Mouse (Mus musculus): ENCODE measurements around the gene Prps1l3. TPM values are rescaled to one million over a fixed set of nuclear protein-coding genes. Genes with fewer than 3 reads are reported as not detected.

Prps1l3 gene
- polyA plus RNA-seq (2014; fragmentation: Nextera tagmentation; extraction: Ambion mirVana), result 69.9 and 70.3 TPM in 2 replicates

DNA sequence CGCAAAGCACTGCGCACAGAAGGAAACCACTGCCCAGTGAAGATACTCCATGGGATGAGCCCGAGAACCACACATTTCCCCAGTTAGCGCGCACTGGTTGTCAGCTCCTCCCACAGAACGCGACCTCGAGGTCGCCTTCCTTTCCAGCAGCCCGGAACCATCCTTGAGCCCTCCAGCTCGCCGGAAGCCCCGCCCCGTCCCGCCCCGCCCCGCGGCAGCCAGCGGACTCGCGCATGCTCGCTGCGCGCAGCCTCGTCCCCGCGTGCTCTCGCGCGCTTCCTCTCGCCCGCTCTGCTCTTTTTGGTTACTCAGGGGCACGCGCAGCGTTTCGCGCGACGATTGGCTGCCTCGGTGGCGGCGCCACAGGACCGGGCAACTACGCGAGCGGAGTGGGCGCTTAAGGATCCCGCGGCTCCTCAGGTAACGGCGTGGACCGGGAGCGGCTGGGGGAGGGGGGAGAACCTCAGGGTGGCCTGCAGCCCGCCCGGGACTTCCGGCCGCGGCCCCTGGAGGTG lies at the start of gene Prps1l3, which contains the start of gene Mipol1:
TSS of gene Prps1l3 (plus strand) at position 221 of the 515 bp plus-strand sequence.
TSS of gene Mipol1 (plus strand) at position 236 of the 515 bp plus-strand sequence.
- peak within 1 kb of the TSS; percentile 48 for H3K4me2 ChIP-seq (replicated peaks; ENCODE audit: low read depth, low read length)
- WGBS, result under 1% methylated on average over 44 of the region's 58 CpGs
- peak within 1 kb of the TSS; percentile 65 for H3K4me3 ChIP-seq (ENCODE audit: low read depth, low read length)
- peak; percentile 97 for ATAC-seq (ENCODE audit: low FRiP score)
- DNase-seq (ENCODE audit: low spot score), result peak; percentile 94
- no peaks in the 10 kb centered on the region for H3K9me3 ChIP-seq (ENCODE audit: control insufficient read depth, low read length)
- peaks cover 2% of the 10 kb centered on the region; the same call in 1 of the 2 replicates for H3K4me1 ChIP-seq (replicated peaks; ENCODE audit: control insufficient read depth, insufficient read depth, low read length)
- H3K9ac ChIP-seq (ENCODE audit: low read depth, low read length), result peak within 1 kb of the TSS; percentile 71
- H3K27me3 ChIP-seq (ENCODE audit: control insufficient read depth, insufficient read depth, low read length), result no peaks in the 10 kb centered on the region
- no peaks in the 10 kb centered on the region for H3K36me3 ChIP-seq (ENCODE audit: control insufficient read depth, insufficient read depth, low read length)
- H3K27ac ChIP-seq (ENCODE audit: low read depth, low read length), result peak within 1 kb of the TSS; percentile 78

DNA sequence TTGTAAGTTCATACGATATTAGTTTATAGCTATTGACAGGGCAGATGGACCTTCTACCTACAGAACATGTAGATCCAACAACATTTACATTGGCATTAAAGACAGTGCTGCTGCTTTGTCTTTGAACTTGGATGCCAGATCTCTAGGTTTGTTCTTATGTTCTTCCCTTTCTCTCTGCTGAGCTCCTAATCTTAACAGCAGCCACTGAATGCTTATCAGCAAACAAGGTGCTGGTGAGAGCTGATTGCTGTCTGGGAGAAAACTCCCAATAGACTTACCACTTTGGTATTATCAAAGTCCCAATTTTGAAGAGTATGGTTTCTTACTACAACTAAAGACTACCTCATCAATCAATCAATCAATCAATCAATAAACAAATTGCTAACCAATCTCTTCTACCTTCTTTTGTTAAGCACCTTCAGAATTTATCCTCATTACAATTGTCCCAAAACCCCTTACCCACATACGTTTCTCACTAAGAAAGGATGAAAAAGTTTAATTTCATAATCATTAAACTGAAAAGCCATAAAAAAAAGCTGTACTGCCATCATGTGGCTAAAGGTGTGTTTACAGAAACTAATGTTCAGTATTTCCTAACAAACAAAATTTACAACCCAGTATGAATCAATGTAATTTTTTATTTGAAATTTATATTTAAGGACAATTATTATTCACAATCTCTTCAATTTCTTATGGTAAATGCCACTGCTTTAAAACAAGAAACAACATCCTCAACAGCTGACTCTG lies 45.6 kb upstream of the Prps1l3 start:
- H3K36me3 ChIP-seq (ENCODE audit: control insufficient read depth, insufficient read depth, low read length), result no peaks in the 10 kb centered on the region
- H3K27ac ChIP-seq (ENCODE audit: low read depth, low read length), result no peak overlapping the region
- no peaks in the 10 kb centered on the region for H3K9me3 ChIP-seq (ENCODE audit: control insufficient read depth, low read length)
- H3K27me3 ChIP-seq (ENCODE audit: control insufficient read depth, insufficient read depth, low read length), result no peaks in the 10 kb centered on the region
- no peak for ATAC-seq (ENCODE audit: low FRiP score)
- H3K4me2 ChIP-seq (replicated peaks; ENCODE audit: low read depth, low read length), result no peak overlapping the region
- no peaks in the 10 kb centered on the region for H3K4me1 ChIP-seq (replicated peaks; ENCODE audit: control insufficient read depth, insufficient read depth, low read length)
- no peak overlapping the region for H3K4me3 ChIP-seq (ENCODE audit: low read depth, low read length)
- H3K9ac ChIP-seq (ENCODE audit: low read depth, low read length), result no peak overlapping the region
- WGBS, result 65% methylated on average over 2 of the region's 2 CpGs
- DNase-seq (ENCODE audit: low spot score), result no peak

DNA sequence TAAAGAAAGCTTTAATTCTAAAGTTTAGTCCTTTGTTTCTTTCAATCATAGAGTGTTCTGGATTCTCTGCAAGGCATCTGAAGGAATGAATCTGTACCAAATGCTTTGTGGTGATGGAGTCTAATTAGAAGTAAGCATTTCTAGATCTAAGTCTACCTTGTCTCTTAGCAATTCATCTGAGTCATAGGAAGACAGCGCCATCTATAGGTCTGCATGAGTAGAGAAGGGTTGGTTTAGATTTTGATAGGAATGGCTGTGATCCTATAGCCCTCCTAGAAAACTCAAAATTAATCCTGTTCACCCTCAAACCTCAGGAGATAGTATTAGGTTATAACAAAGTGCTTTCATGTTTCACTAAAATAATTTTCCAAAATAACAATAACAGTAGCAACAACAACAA lies 44.7 kb upstream of the Prps1l3 start:
- H3K9me3 ChIP-seq (ENCODE audit: control insufficient read depth, low read length), result no peaks in the 10 kb centered on the region
- H3K9ac ChIP-seq (ENCODE audit: low read depth, low read length), result no peak overlapping the region
- H3K4me3 ChIP-seq (ENCODE audit: low read depth, low read length), result no peak overlapping the region
- 0% methylated on average over 1 of the region's 1 CpGs for WGBS
- no peak overlapping the region for H3K4me2 ChIP-seq (replicated peaks; ENCODE audit: low read depth, low read length)
- H3K36me3 ChIP-seq (ENCODE audit: control insufficient read depth, insufficient read depth, low read length), result no peaks in the 10 kb centered on the region
- no peak for ATAC-seq (ENCODE audit: low FRiP score)
- H3K4me1 ChIP-seq (replicated peaks; ENCODE audit: control insufficient read depth, insufficient read depth, low read length), result no peaks in the 10 kb centered on the region
- no peaks in the 10 kb centered on the region for H3K27me3 ChIP-seq (ENCODE audit: control insufficient read depth, insufficient read depth, low read length)
- peak; percentile 39 for DNase-seq (ENCODE audit: low spot score)
- H3K27ac ChIP-seq (ENCODE audit: low read depth, low read length), result no peak overlapping the region

- H3K27ac ChIP-seq (ENCODE audit: low read depth, low read length), result no peak overlapping the region
- no peak overlapping the region for H3K4me2 ChIP-seq (replicated peaks; ENCODE audit: low read depth, low read length)
- no peaks in the 10 kb centered on the region for H3K36me3 ChIP-seq (ENCODE audit: control insufficient read depth, insufficient read depth, low read length)
- no peak overlapping the region for H3K4me3 ChIP-seq (ENCODE audit: low read depth, low read length)
- ATAC-seq (ENCODE audit: low FRiP score) (no peak), DNase-seq (ENCODE audit: low spot score) (no peak)
- H3K4me1 ChIP-seq (replicated peaks; ENCODE audit: control insufficient read depth, insufficient read depth, low read length), result no peaks in the 10 kb centered on the region
- no peaks in the 10 kb centered on the region for H3K9me3 ChIP-seq (ENCODE audit: control insufficient read depth, low read length)
- no peaks in the 10 kb centered on the region for H3K27me3 ChIP-seq (ENCODE audit: control insufficient read depth, insufficient read depth, low read length)
- no peak overlapping the region for H3K9ac ChIP-seq (ENCODE audit: low read depth, low read length)
- WGBS, result 76% methylated on average over 2 of the region's 2 CpGs
Measured at GRCm38 (mm10) chr12:57186126-57186525, 44.1 kb upstream of the Prps1l3 start.

GRCm38 (mm10) chr12:57187032-57187431 lies 43.2 kb upstream of the Prps1l3 start:
- WGBS, result 85% methylated on average over 4 of the region's 4 CpGs
- Histone ChIP-seq H3K4me2 (replicated peaks; ENCODE audit: low read depth, low read length) (no peak overlapping the region), H3K27ac (ENCODE audit: low read depth, low read length) (no peak overlapping the region)

GRCm38 (mm10) chr12:57194609-57195008 lies 35.6 kb upstream of the Prps1l3 start:
- Histone ChIP-seq H3K36me3 (ENCODE audit: control insufficient read depth, insufficient read depth, low read length) (no peaks in the 10 kb centered on the region), H3K9ac (ENCODE audit: low read depth, low read length) (no peak overlapping the region), H3K4me1 (replicated peaks; ENCODE audit: control insufficient read depth, insufficient read depth, low read length) (no peaks in the 10 kb centered on the region), H3K9me3 (ENCODE audit: control insufficient read depth, low read length) (no peaks in the 10 kb centered on the region), H3K27me3 (ENCODE audit: control insufficient read depth, insufficient read depth, low read length) (0 out of 2 replicates have a peak, but pooled peaks cover 2% of the 10 kb centered on the region), H3K27ac (ENCODE audit: low read depth, low read length) (no peak overlapping the region), H3K4me3 (ENCODE audit: low read depth, low read length) (no peak overlapping the region), H3K4me2 (replicated peaks; ENCODE audit: low read depth, low read length) (no peak overlapping the region)
- 38% methylated on average over 3 of the region's 3 CpGs for WGBS
- peak; percentile 14 for DNase-seq (ENCODE audit: low spot score)
- ATAC-seq (ENCODE audit: low FRiP score), result no peak

More at GRCm38 (mm10) chr12:57187032-57187431, 43.2 kb upstream of the Prps1l3 start:
- H3K36me3 ChIP-seq (ENCODE audit: control insufficient read depth, insufficient read depth, low read length), result no peaks in the 10 kb centered on the region
- no peaks in the 10 kb centered on the region for H3K4me1 ChIP-seq (replicated peaks; ENCODE audit: control insufficient read depth, insufficient read depth, low read length)
- H3K4me3 ChIP-seq (ENCODE audit: low read depth, low read length), result no peak overlapping the region
- DNase-seq (ENCODE audit: low spot score) (no peak), ATAC-seq (ENCODE audit: low FRiP score) (no peak)
- H3K9me3 ChIP-seq (ENCODE audit: control insufficient read depth, low read length), result no peaks in the 10 kb centered on the region
- H3K9ac ChIP-seq (ENCODE audit: low read depth, low read length), result no peak overlapping the region
- H3K27me3 ChIP-seq (ENCODE audit: control insufficient read depth, insufficient read depth, low read length), result no peaks in the 10 kb centered on the region

DNA sequence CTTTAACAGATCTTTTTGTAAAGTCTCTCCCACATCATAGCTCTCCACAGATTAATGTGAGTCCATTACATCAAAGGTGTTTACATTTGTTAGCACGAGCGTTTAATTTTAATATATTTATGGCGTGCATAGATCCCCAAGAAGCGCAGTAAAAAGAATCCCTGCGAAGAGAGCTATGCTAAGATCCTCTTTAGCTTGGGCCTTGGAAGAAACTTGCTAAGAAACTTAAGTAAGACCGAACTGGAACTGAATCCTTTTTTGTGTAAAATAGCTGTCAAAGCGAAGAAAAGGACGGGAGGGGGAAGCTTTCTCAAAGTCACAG lies 34.0 kb upstream of the Prps1l3 start:
- no peaks in the 10 kb centered on the region for H3K36me3 ChIP-seq (ENCODE audit: control insufficient read depth, insufficient read depth, low read length)
- H3K4me2 ChIP-seq (replicated peaks; ENCODE audit: low read depth, low read length), result peak overlapping the region; percentile 66
- 0 out of 2 replicates have a peak, but pooled peaks cover 2% of the 10 kb centered on the region for H3K27me3 ChIP-seq (ENCODE audit: control insufficient read depth, insufficient read depth, low read length)
- no peak overlapping the region for H3K9ac ChIP-seq (ENCODE audit: low read depth, low read length)
- DNase-seq (ENCODE audit: low spot score) (no peak), ATAC-seq (ENCODE audit: low FRiP score) (no peak)
- 8% methylated on average over 8 of the region's 8 CpGs for WGBS
- no peaks in the 10 kb centered on the region for H3K9me3 ChIP-seq (ENCODE audit: control insufficient read depth, low read length)
- peak overlapping the region; percentile 41 for H3K4me3 ChIP-seq (ENCODE audit: low read depth, low read length)
- no peak overlapping the region for H3K27ac ChIP-seq (ENCODE audit: low read depth, low read length)
- no peaks in the 10 kb centered on the region for H3K4me1 ChIP-seq (replicated peaks; ENCODE audit: control insufficient read depth, insufficient read depth, low read length)

GRCm38 (mm10) chr12:57196608-57197362 lies 33.4 kb upstream of the Prps1l3 start:
- ATAC-seq (ENCODE audit: low FRiP score), result peak; percentile 49
- peak overlapping the region; percentile 66 for H3K4me2 ChIP-seq (replicated peaks; ENCODE audit: low read depth, low read length)
- H3K27ac ChIP-seq (ENCODE audit: low read depth, low read length), result no peak overlapping the region
- H3K9ac ChIP-seq (ENCODE audit: low read depth, low read length), result peak overlapping the region; percentile 46; the same call in 1 of the 2 replicates
- 0 out of 2 replicates have a peak, but pooled peaks cover 2% of the 10 kb centered on the region for H3K27me3 ChIP-seq (ENCODE audit: control insufficient read depth, insufficient read depth, low read length)
- under 1% methylated on average over 56 of the region's 59 CpGs for WGBS
- peak overlapping the region; percentile 41 for H3K4me3 ChIP-seq (ENCODE audit: low read depth, low read length)
- no peaks in the 10 kb centered on the region for H3K4me1 ChIP-seq (replicated peaks; ENCODE audit: control insufficient read depth, insufficient read depth, low read length)
- H3K9me3 ChIP-seq (ENCODE audit: control insufficient read depth, low read length), result no peaks in the 10 kb centered on the region
- DNase-seq (ENCODE audit: low spot score), result peak; percentile 66
- no peaks in the 10 kb centered on the region for H3K36me3 ChIP-seq (ENCODE audit: control insufficient read depth, insufficient read depth, low read length)

Data from hindbrain, embryonic 11.5 days (tissue).